Mouse (Mus musculus) megakaryocyte-erythroid progenitor cell, adult 5-6 weeks (primary cell): Measurements from ENCODE around the gene Pgr. TPM values are rescaled to one million over a fixed set of nuclear protein-coding genes. Genes with fewer than 3 reads are reported as not detected.

Experiments used
- ATAC-seq: replicated peaks from 2 replicates; pipeline ENCODE4 v1.8.0; 2016; ENCODE audit warnings: mild to moderate bottlenecking, inconsistent platforms; ENCODE audit not compliant: severe bottlenecking, poor library complexity, low FRiP score, low TSS enrichment
- total RNA-seq, 2 experiments: library from RNA; stranded (forward) in 1 of 2; stranded (reverse) in 1 of 2; fragments of 200-1000, 215-1000 nt in 1 of 2; fragments of >200 nt in 1 of 2; fragmentation: Nextera tagmentation in 1 of 2; gene quantifications; 2 replicates each; pipeline ENCODE4 v1.2.3; 2014 to 2017

The Pgr gene
- not detected in 2 replicates for total RNA-seq (2014; fragmentation: Nextera tagmentation)
- not detected in 2 replicates for total RNA-seq (2017)

- no peak for ATAC-seq
Observed at GRCm38 (mm10) chr9:8899616-8900202, at the start of gene Pgr. Gene Pgr (plus strand): TSS chr9:8899833.

- ATAC-seq: peak; percentile 65
Observed at GRCm38 (mm10) chr9:8857455-8857854, 42.2 kb upstream of the Pgr start.

- peak; percentile 89 for ATAC-seq
Observed at GRCm38 (mm10) chr9:8868511-8868910, 31.1 kb upstream of the Pgr start.

GRCm38 (mm10) chr9:8895205-8895604 is 4.4 kb upstream of the Pgr start:
- ATAC-seq: no peak

- peak; percentile 44 for ATAC-seq
Observed at GRCm38 (mm10) chr9:8900203-8901012, 775 bp downstream of the Pgr start.

- peak; percentile 57 for ATAC-seq
Observed at GRCm38 (mm10) chr9:8901013-8901646, 1.5 kb downstream of the Pgr start.

GRCm38 (mm10) chr9:8901647-8902131 is 2.1 kb downstream of the Pgr start:
- ATAC-seq: 0 out of 2 replicates have a peak, but pooled peaks have one; percentile 17

- no peak for ATAC-seq
Observed at GRCm38 (mm10) chr9:8902277-8902676, 2.6 kb downstream of the Pgr start.

- no peak for ATAC-seq
Observed at GRCm38 (mm10) chr9:8927561-8927960, 27.9 kb downstream of the Pgr start.

- no peak for ATAC-seq
Observed at GRCm38 (mm10) chr9:8937753-8938152, 38.1 kb downstream of the Pgr start.

GRCm38 (mm10) chr9:8953306-8953705 is 53.7 kb downstream of the Pgr start:
- ATAC-seq: no peak

GRCm38 (mm10) chr9:8964512-8965133 is 65.0 kb downstream of the Pgr start:
- peak; percentile 89 for ATAC-seq

GRCm38 (mm10) chr9:8970240-8970639 is 70.6 kb downstream of the Pgr start:
- ATAC-seq: no peak

GRCm38 (mm10) chr9:8971491-8971890 is 71.9 kb downstream of the Pgr start, which contains the start of gene Gm16485:
Gene Gm16485 (plus strand): TSS chr9:8971791.
- no peak for ATAC-seq

- no peak for ATAC-seq
Observed at GRCm38 (mm10) chr9:8977775-8978174, 78.1 kb downstream of the Pgr start.

- no peak for ATAC-seq
Observed at GRCm38 (mm10) chr9:8982315-8982714, 82.7 kb downstream of the Pgr start.

GRCm38 (mm10) chr9:8996494-8996893 is 96.9 kb downstream of the Pgr start:
- no peak for ATAC-seq

GRCm38 (mm10) chr9:9001170-9001569 is 101.5 kb downstream of the Pgr start:
- ATAC-seq: no peak

- ATAC-seq: no peak
Observed at GRCm38 (mm10) chr9:9015108-9015507, 115.5 kb downstream of the Pgr start.
